Mouse (Mus musculus) myocyte (in vitro differentiated cells): Measurements from ENCODE around the gene Vamp3.

ENCODE experiments used
- CEBPB ChIP-seq: IDR thresholded peaks from 2 replicates; pipeline ENCODE4 v1.6.1; 2011; ENCODE audit warnings: mild to moderate bottlenecking, moderate library complexity; ENCODE audit not compliant: poor library complexity, insufficient read depth, severe bottlenecking
- E2F4 ChIP-seq: IDR thresholded peaks from one replicate; pipeline ENCODE4 v1.6.1; 2011; ENCODE audit warnings: mild to moderate bottlenecking, control low read depth, moderate library complexity; ENCODE audit not compliant: insufficient read depth
- MAX ChIP-seq: IDR thresholded peaks from one replicate; pipeline ENCODE4 v1.6.1; 2011; ENCODE audit warnings: low read depth, mild to moderate bottlenecking, control low read depth
- MYOG ChIP-seq, 3 experiments: IDR thresholded peaks; one replicate each; pipeline ENCODE4 v1.6.1; 2011; ENCODE audit warnings: control low read depth in 2 of 3, low read depth in 2 of 3, mild to moderate bottlenecking in 2 of 3; ENCODE audit not compliant: insufficient read length in 2 of 3, control insufficient read depth in 1 of 3, insufficient read depth in 1 of 3
- POLR2A ChIP-seq: IDR thresholded peaks from one replicate; pipeline ENCODE4 v1.6.1; 2011; ENCODE audit warnings: low read depth, mild to moderate bottlenecking, control low read depth, moderate library complexity; ENCODE audit not compliant: insufficient read length
- REST ChIP-seq: IDR thresholded peaks from one replicate; pipeline ENCODE4 v1.6.1; 2011; ENCODE audit warnings: mild to moderate bottlenecking, control low read depth, moderate library complexity; ENCODE audit not compliant: insufficient read depth, insufficient read length
- SRF ChIP-seq: IDR thresholded peaks from one replicate; pipeline ENCODE4 v1.6.1; 2011; ENCODE audit warnings: low read depth; ENCODE audit not compliant: control insufficient read depth, insufficient read length
- TCF12 ChIP-seq: IDR thresholded peaks from one replicate; pipeline ENCODE4 v1.6.1; 2011; ENCODE audit warnings: mild to moderate bottlenecking, control low read depth; ENCODE audit not compliant: poor library complexity, insufficient read depth, severe bottlenecking
- TCF3 ChIP-seq: IDR thresholded peaks from one replicate; pipeline ENCODE4 v1.6.1; 2011; ENCODE audit warnings: low read depth, control low read depth; ENCODE audit not compliant: insufficient read length
- USF1 ChIP-seq: IDR thresholded peaks from one replicate; pipeline ENCODE4 v1.6.1; 2011; ENCODE audit warnings: low read depth, mild to moderate bottlenecking, control low read depth, moderate library complexity

GRCm38 (mm10) chr4:151024152-151024551 lies 33.6 kb downstream of the Vamp3 start:
- TF ChIP-seq CEBPB = no peak
- TF ChIP-seq USF1 = no peak
- no peak for TF ChIP-seq MAX
- TF ChIP-seq POLR2A = no peak
- TF ChIP-seq REST = no peak
- no peak for TF ChIP-seq TCF12
- TF ChIP-seq MYOG (IDR thresholded peaks at IDR 0.05; ENCODE audit: control insufficient read depth in 1 of 3, insufficient read depth in 1 of 3, insufficient read length in 2 of 3, low read depth in 2 of 3) = no peak
- TF ChIP-seq SRF = no peak
- TF ChIP-seq E2F4 = no peak
- TF ChIP-seq TCF3 = no peak
